Mouse (Mus musculus): ENCODE data around the gene Stx6. TPM values are rescaled to one million over a fixed set of nuclear protein-coding genes. Genes with fewer than 3 reads are reported as not detected.
"Not testable (repeated sequence)": the region's sequence is repeated elsewhere in the genome, so short reads cannot be mapped to it uniquely, and the experiment has no call there.

The Stx6 gene
- polyA plus RNA-seq, 1 experiment from 2014 or later, result 58.9 TPM

GRCm38 (mm10) chr1:155172895-155173643 lies 14.6 kb downstream of the Stx6 start:
- ATAC-seq (ENCODE audit: insufficient read depth, low FRiP score, low read depth), result no peak
- Histone ChIP-seq H3K9me3 (no peaks in the 10 kb centered on the region), H3K4me2 (no peak overlapping the region), H3K9ac (no peak overlapping the region), H3K4me3 (replicated peaks) (no peak overlapping the region), H3K27me3 (replicated peaks) (no peaks in the 10 kb centered on the region), H3K36me3 (no peaks in the 10 kb centered on the region; the same call in 1 of the 2 replicates), H3K27ac (no peak overlapping the region), H3K4me1 (no peaks in the 10 kb centered on the region)
- 93% methylated on average over 3 of the region's 3 CpGs for WGBS

GRCm38 (mm10) chr1:155173644-155174016 lies 15.1 kb downstream of the Stx6 start:
- not testable (repeated sequence) for H3K9me3 ChIP-seq; H3K4me3 ChIP-seq (replicated peaks); ATAC-seq (ENCODE audit: insufficient read depth, low FRiP score, low read depth); H3K4me1 ChIP-seq; H3K9ac ChIP-seq; H3K36me3 ChIP-seq; H3K4me2 ChIP-seq; H3K27me3 ChIP-seq (replicated peaks); H3K27ac ChIP-seq
- 86% methylated on average over 1 of the region's 1 CpGs for WGBS

- no peak overlapping the region for H3K4me2 ChIP-seq
- H3K27ac ChIP-seq, result no peak overlapping the region
- H3K4me3 ChIP-seq (replicated peaks), result no peak overlapping the region
- no peaks in the 10 kb centered on the region for H3K9me3 ChIP-seq
- H3K36me3 ChIP-seq, result no peaks in the 10 kb centered on the region; the same call in 1 of the 2 replicates
- no peaks in the 10 kb centered on the region for H3K4me1 ChIP-seq
- no peak overlapping the region for H3K9ac ChIP-seq
- no peak for ATAC-seq (ENCODE audit: insufficient read depth, low FRiP score, low read depth)
- 81% methylated on average over 1 of the region's 1 CpGs for WGBS
- no peaks in the 10 kb centered on the region for H3K27me3 ChIP-seq (replicated peaks)
Measured at GRCm38 (mm10) chr1:155174424-155174823, 15.9 kb downstream of the Stx6 start.

- Histone ChIP-seq H3K27ac (no peak overlapping the region), H3K4me1 (no peaks in the 10 kb centered on the region), H3K36me3 (peaks cover 9% of the 10 kb centered on the region; the same call in 1 of the 2 replicates), H3K4me2 (no peak overlapping the region), H3K27me3 (replicated peaks) (no peaks in the 10 kb centered on the region), H3K4me3 (replicated peaks) (no peak overlapping the region), H3K9ac (no peak overlapping the region), H3K9me3 (no peaks in the 10 kb centered on the region)
- WGBS, result 83% methylated on average over 2 of the region's 2 CpGs
- ATAC-seq (ENCODE audit: insufficient read depth, low FRiP score, low read depth), result no peak
Measured at GRCm38 (mm10) chr1:155178192-155178924, 19.8 kb downstream of the Stx6 start.

GRCm38 (mm10) chr1:155184191-155184590 lies 25.7 kb downstream of the Stx6 start:
- 88% methylated on average over 3 of the region's 3 CpGs for WGBS
- Histone ChIP-seq H3K4me3 (replicated peaks) (no peak overlapping the region), H3K27me3 (replicated peaks) (no peaks in the 10 kb centered on the region), H3K9ac (no peak overlapping the region), H3K36me3 (peaks cover 18% of the 10 kb centered on the region; the same call in 1 of the 2 replicates), H3K9me3 (no peaks in the 10 kb centered on the region), H3K4me2 (no peak overlapping the region), H3K27ac (no peak overlapping the region), H3K4me1 (no peaks in the 10 kb centered on the region)
- ATAC-seq (ENCODE audit: insufficient read depth, low FRiP score, low read depth), result no peak

- WGBS, result 96% methylated on average over 4 of the region's 4 CpGs
- H3K27me3 ChIP-seq (replicated peaks), result no peaks in the 10 kb centered on the region
- no peak overlapping the region for H3K27ac ChIP-seq
- H3K4me3 ChIP-seq (replicated peaks), result no peak overlapping the region
- H3K4me2 ChIP-seq, result no peak overlapping the region
- H3K9me3 ChIP-seq, result no peaks in the 10 kb centered on the region
- H3K4me1 ChIP-seq, result no peaks in the 10 kb centered on the region
- no peak overlapping the region for H3K9ac ChIP-seq
- ATAC-seq (ENCODE audit: insufficient read depth, low FRiP score, low read depth), result no peak
- H3K36me3 ChIP-seq, result peaks cover 23% of the 10 kb centered on the region
Measured at GRCm38 (mm10) chr1:155188656-155189055, 30.1 kb downstream of the Stx6 start.

- no peaks in the 10 kb centered on the region for H3K4me1 ChIP-seq
- WGBS, result 85% methylated on average over 8 of the region's 8 CpGs
- H3K4me2 ChIP-seq, result no peak overlapping the region
- H3K36me3 ChIP-seq, result peaks cover 29% of the 10 kb centered on the region
- no peaks in the 10 kb centered on the region for H3K27me3 ChIP-seq (replicated peaks)
- no peaks in the 10 kb centered on the region for H3K9me3 ChIP-seq
- ATAC-seq (ENCODE audit: insufficient read depth, low FRiP score, low read depth), result no peak
- H3K9ac ChIP-seq, result no peak overlapping the region
- no peak overlapping the region for H3K27ac ChIP-seq
- H3K4me3 ChIP-seq (replicated peaks), result no peak overlapping the region
Measured at GRCm38 (mm10) chr1:155191219-155191618, 32.7 kb downstream of the Stx6 start.

GRCm38 (mm10) chr1:155191671-155192070 lies 33.2 kb downstream of the Stx6 start:
- Histone ChIP-seq H3K27me3 (replicated peaks) (no peaks in the 10 kb centered on the region), H3K4me3 (replicated peaks) (no peak overlapping the region), H3K4me2 (no peak overlapping the region), H3K27ac (no peak overlapping the region), H3K36me3 (peaks cover 29% of the 10 kb centered on the region), H3K9ac (no peak overlapping the region), H3K9me3 (no peaks in the 10 kb centered on the region), H3K4me1 (no peaks in the 10 kb centered on the region)
- ATAC-seq (ENCODE audit: insufficient read depth, low FRiP score, low read depth), result no peak
- WGBS, result 66% methylated on average over 2 of the region's 2 CpGs

GRCm38 (mm10) chr1:155192805-155193368 lies 34.4 kb downstream of the Stx6 start:
- Histone ChIP-seq H3K9me3 (no peaks in the 10 kb centered on the region), H3K4me2 (no peak overlapping the region), H3K4me1 (no peaks in the 10 kb centered on the region), H3K27ac (no peak overlapping the region), H3K36me3 (peaks cover 29% of the 10 kb centered on the region), H3K27me3 (replicated peaks) (no peaks in the 10 kb centered on the region), H3K4me3 (replicated peaks) (no peak overlapping the region), H3K9ac (no peak overlapping the region)
- WGBS, result 69% methylated on average over 15 of the region's 15 CpGs
- no peak for ATAC-seq (ENCODE audit: insufficient read depth, low FRiP score, low read depth)

GRCm38 (mm10) chr1:155196691-155197090 lies 38.2 kb downstream of the Stx6 start:
- no peak for ATAC-seq (ENCODE audit: insufficient read depth, low FRiP score, low read depth)
- Histone ChIP-seq H3K9me3 (no peaks in the 10 kb centered on the region), H3K27me3 (replicated peaks) (no peaks in the 10 kb centered on the region), H3K9ac (no peak overlapping the region), H3K4me3 (replicated peaks) (no peak overlapping the region), H3K27ac (no peak overlapping the region), H3K4me2 (no peak overlapping the region), H3K4me1 (peaks cover 17% of the 10 kb centered on the region), H3K36me3 (peaks cover 19% of the 10 kb centered on the region; the same call in 1 of the 2 replicates)
- WGBS, result 82% methylated on average over 4 of the region's 4 CpGs

- no peak for ATAC-seq (ENCODE audit: insufficient read depth, low FRiP score, low read depth)
- Histone ChIP-seq H3K27me3 (replicated peaks) (no peaks in the 10 kb centered on the region), H3K4me3 (replicated peaks) (no peak overlapping the region), H3K36me3 (peaks cover 18% of the 10 kb centered on the region; the same call in 1 of the 2 replicates), H3K4me1 (peaks cover 32% of the 10 kb centered on the region), H3K9me3 (no peaks in the 10 kb centered on the region), H3K27ac (no peak overlapping the region), H3K9ac (no peak overlapping the region), H3K4me2 (no peak overlapping the region)
- 71% methylated on average over 6 of the region's 6 CpGs for WGBS
Measured at GRCm38 (mm10) chr1:155199522-155199921, 41.0 kb downstream of the Stx6 start.

GRCm38 (mm10) chr1:155200967-155201366 lies 42.5 kb downstream of the Stx6 start:
- Histone ChIP-seq H3K4me2 (no peak overlapping the region), H3K9me3 (no peaks in the 10 kb centered on the region), H3K27me3 (replicated peaks) (no peaks in the 10 kb centered on the region), H3K4me1 (peaks cover 45% of the 10 kb centered on the region), H3K4me3 (replicated peaks) (no peak overlapping the region), H3K9ac (no peak overlapping the region), H3K27ac (peak overlapping the region; percentile 52), H3K36me3 (peaks cover 12% of the 10 kb centered on the region; the same call in 1 of the 2 replicates)
- 56% methylated on average over 2 of the region's 2 CpGs for WGBS
- ATAC-seq (ENCODE audit: insufficient read depth, low FRiP score, low read depth), result no peak; the same call in 1 of the 2 replicates
